Mouse (Mus musculus): ENCODE measurements around the gene Lrp8.

The Lrp8 gene

GRCm38 (mm10) chr4:107802185-107802449, at the start of gene Lrp8:
Gene Lrp8, plus strand, starts transcription at chr4:107802261.
- no peak for DNase-seq

DNA sequence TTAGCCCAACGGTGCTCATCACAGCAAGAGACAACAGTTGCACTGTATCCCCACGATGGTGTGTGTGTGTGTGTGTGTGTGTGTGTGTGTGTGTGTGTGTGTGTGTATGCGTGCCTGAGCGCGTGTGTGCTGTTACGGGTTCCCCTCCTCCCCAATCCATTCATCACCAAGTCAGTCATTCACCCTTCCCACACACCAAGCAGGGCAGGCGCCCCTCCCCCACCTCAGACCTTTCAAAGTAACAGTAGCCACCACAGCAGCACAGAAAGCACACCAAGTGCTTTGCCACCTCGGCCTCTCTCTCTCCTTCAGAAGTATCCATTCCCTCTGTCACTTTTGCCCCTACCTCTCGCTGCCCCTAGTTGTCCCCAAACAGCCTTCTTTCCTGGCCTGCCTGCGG, 45.8 kb upstream of the Lrp8 start:
- no peak for DNase-seq

- peak; percentile 28 for DNase-seq
These were observed 44.3 kb upstream of the Lrp8 start for GRCm38 (mm10) chr4:107757487-107758470.

GRCm38 (mm10) chr4:107758938-107759337, 43.1 kb upstream of the Lrp8 start:
- no peak for DNase-seq

DNA sequence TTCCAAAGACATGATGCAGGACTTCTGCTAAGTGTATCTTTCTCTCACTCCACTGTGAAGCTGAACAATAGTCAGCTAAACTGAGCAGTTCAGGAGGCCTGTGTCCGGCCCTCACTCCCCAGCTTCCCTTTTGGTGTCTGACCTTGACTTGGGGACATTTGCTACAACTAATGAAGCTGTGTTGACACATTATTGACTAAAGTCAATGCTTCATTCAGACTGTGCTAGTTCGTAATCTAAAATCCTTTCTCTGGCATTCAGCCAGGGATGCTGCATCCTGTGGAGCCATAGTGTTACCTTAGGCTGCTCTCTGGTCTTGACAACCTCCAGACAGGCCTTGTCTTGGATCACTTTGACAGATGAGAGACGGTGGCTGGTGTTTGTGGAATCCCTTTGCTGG, 39.1 kb upstream of the Lrp8 start:
- DNase-seq = no peak

GRCm38 (mm10) chr4:107763598-107763997, 38.5 kb upstream of the Lrp8 start:
- no peak for DNase-seq

DNA sequence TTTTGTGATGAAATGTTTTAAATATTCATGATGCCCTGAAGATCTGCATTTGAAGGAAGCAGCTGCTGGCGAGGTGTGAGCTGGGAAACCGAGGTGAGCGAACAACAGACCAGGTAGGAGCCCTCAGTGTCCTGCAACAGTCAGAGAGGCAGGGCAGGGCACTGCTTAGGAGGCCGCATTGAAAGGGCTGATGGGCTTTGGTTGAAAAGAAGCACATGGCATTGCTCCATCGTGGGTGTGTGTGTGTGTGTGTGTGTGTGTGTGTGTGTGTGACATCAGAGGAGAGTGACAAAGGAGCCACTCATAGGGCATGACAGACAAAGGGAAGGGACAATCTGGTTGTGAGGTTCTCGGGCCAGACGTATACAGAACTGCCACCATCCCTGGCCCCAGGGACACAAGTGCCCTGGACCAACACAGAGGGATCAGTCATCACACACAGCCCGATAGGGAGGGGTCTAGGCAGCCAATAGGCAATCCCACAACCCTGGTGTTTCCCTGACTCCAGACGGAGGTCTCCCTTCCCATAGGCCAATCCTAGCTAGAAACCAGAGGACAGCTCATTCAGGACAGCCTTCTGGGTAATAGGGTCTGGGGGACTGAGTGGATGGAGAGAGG, 36.8 kb upstream of the Lrp8 start:
- DNase-seq = no peak

- DNase-seq = no peak
These were observed 35.9 kb upstream of the Lrp8 start for GRCm38 (mm10) chr4:107766182-107766581.

- no peak for DNase-seq
These were observed 29.8 kb upstream of the Lrp8 start for GRCm38 (mm10) chr4:107772122-107772825.

DNA sequence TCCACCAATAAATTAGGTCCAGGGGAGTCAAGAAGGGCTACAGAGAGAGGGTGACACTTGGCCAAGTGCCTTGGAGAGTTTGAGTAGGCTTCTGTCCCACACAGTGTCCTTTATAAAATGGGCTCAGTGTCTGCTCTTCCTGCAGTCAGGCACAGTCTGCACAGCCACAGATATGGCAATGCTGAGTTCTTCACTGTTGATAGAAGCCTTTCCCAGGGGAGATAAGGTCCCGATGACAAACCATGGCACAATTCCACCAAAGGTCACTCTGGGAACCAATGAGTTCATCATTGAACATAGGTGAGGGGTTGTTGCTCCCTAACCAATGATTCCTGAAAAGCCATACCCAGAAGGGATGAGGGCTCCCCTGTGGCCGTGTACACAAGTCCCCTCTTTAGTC, 27.2 kb upstream of the Lrp8 start:
- no peak for DNase-seq

DNA sequence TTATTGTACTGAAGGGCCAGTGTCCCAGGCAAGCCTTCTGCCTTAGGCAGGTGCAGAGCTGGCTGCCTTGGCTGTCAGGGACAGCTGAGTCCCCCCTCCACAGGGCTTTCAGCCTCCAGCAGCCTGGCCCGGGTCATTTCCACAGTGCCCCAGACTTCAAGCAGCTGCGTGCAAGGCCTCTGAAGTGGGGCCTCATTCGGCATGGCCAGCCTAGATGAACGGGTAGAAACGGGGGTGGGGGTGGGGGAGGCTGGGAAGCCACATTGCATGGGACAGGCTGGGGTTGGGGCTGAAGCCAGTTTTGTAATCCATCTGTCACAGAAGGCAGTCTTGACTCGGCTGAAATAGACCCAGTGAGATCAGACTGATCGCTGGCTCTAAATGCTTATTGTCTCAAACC, 26.4 kb upstream of the Lrp8 start:
- DNase-seq = no peak

GRCm38 (mm10) chr4:107776990-107777673, 24.9 kb upstream of the Lrp8 start:
- DNase-seq = peak; percentile 61

DNA sequence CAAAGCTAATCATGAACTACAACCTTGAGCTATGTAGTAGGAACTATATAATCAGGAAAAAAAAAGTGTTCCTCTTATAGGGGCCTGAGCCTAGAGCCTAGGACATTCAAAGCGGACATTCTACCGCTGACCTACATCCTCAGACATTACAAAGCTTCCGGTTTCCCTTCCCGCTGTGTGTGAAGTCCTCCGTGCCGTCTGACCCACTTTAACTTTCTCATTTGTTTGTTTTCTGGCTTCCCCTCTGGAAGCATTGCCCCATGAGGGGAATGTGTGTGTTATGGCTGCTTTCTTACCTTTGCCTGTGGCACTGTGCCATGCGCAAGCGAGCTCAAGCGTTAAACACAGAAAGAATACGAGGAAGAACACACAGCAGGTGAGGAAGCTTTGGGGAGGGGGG, 18.5 kb upstream of the Lrp8 start:
- no peak for DNase-seq

- no peak for DNase-seq
These were observed 13.2 kb upstream of the Lrp8 start for GRCm38 (mm10) chr4:107788841-107789240.

DNA sequence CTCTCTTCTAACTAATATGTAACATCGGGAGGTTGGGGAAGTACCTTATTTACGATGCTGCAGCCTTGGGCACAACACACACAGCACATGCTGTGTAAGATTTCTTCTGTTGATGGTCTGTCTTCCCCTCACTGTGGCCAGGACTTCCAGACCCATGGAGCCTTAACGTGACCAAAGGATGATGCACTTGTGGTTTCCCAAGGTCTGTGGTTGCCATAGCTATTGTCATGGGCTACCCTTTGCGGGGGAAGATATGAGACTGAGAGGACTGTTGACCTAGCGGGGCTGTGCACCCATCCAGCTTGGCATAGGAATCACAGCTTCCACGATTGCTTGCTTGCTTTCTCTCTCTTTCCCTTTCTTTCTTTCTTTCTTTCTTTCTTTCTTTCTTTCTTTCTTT, 1.3 kb upstream of the Lrp8 start:
- no peak for DNase-seq

DNA sequence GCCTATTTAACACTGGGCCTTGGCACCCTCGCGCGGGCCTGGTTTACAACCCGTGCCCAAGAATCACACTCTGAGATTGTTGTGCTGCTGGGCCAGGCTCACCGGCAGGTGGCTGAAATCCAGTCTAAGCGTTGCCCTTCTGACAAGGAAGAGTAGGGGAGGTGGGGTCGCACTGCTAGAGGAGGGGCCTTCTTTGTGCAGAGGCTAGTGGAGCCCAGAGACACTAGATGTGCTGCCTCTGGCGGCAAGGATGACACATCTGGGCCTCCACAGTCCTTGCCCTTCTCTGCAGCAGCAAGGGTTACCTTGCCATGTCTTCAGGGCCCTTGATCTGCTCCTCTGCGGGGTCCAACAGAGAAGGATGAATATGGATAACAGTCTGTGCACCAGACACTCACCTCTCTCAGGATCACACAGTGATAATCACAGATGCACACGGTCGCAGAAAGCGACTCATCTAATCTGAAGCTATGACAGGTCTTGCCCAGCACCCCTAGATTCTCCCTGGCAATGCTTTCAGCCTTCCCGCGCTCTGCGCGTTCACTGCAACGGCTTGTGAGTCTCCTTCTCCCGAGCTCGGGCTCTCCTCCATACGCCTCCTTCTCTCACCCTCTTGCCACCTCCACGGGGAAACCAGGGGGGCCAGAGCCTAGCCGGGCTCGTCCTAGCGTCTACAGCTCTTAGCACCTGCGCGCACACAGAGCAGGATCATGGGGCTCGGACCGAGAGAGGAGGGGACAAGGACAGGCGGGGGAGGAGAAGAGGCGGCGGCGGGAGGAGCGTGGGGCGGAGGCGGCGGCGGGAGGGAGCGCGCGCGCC, 486 bp upstream of the Lrp8 start:
- DNase-seq = peak; percentile 86

DNA sequence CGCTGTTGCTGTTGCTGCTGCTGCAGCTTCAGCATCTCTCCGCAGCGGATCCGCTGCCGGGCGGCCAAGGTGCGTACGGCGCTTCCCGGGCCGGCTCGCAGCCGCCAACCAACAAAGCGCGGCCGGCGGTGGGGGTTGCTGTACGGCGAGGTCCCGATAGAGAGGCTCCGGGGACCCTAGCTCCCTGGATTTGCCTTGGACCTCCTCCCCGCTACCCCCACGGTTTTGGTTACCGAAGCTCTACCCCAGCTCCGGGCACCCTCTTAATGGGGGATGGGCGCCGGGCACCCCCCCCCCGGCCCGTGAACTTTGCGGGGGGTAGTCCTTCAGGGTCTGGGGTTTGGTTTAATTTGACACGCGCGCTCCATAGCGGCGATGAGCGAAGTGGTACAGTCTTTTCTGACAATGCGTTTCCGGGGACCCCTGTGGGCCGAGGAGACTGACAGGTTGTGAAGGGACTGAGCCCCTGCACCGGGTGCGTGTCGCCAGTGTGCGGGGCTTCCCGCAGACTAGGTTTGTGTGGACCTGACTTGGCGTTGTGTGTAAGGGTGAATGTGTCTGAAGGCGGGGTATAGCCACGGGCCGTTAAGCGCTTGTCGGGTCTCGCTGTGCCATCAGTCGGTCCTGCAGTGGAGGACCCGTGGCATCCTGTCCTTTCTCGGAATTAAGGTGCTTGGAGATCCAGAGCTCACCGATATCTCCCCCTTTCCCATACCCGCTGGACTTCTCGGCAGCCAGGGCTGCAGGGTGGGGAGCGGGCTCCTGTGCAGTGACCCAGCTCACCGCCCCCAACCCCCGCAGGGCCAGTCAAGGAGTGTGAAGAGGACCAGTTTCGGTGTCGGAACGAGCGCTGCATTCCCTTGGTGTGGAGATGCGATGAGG, 630 bp downstream of the Lrp8 start:
- DNase-seq = peak; percentile 74

- peak; percentile 79 for DNase-seq
These were observed 1.5 kb downstream of the Lrp8 start for GRCm38 (mm10) chr4:107803351-107804106.

DNA sequence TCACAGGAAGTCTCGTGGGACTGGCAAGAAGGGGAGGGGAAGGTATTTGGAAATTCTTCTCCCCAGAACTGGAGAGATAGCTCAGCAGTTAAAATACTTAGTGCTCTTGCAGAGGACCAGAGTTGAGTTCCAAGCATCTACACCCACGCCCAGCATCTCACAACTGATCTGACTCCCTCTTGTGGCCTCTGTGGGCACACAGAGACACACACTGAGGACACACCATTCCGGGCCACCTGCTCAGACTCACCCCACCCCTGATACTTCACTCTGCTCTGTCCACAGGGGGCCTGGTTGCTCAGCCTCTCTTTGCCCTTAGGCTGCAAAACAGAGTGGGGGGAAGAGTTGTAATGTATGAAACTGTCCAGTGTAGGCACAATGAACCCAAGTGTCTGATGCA, 3.4 kb downstream of the Lrp8 start:
- peak; percentile 26 for DNase-seq

DNA sequence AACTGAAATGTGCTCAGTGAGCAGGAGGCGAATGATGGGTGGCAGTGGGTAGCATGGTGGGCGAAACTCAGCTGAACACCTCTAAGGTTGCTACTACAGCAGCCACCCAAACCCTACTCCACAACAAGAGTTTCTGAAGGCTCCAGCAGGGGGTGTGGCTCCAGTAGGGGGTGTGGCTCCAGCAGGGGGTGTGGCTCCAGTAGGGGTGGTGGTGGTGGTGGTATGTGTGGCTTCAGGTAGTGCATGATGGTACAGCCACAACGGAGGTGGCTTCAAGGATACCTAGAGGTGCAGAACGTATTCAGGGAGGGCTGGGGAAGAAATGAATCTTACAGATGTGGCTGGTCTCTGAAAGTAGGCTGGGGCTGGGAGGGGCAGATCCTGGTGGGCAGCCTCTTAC, 5.7 kb downstream of the Lrp8 start:
- DNase-seq = peak; percentile 51

- DNase-seq = no peak
These were observed 6.6 kb downstream of the Lrp8 start for GRCm38 (mm10) chr4:107808655-107809054.

Data from thymus, postnatal 14 days (tissue).